Mouse (Mus musculus) kidney, adult 2 months (tissue): ENCODE data around the gene Epas1.

Experiments used
- CTCF ChIP-seq: fragments of 200-500 bp; conservative IDR thresholded peaks from 2 replicates; pipeline ENCODE4 v1.5.1; 2011; ENCODE audit warnings: low read depth, mild to moderate bottlenecking, control low read depth, low read length, moderate library complexity, mixed read lengths; ENCODE audit not compliant: insufficient read depth, insufficient read length
- POLR2A ChIP-seq: fragments of 200-500 bp; IDR thresholded peaks from one replicate; pipeline ENCODE4 v1.6.1; 2011; ENCODE audit warnings: low read depth, low read length, control low read depth

DNA sequence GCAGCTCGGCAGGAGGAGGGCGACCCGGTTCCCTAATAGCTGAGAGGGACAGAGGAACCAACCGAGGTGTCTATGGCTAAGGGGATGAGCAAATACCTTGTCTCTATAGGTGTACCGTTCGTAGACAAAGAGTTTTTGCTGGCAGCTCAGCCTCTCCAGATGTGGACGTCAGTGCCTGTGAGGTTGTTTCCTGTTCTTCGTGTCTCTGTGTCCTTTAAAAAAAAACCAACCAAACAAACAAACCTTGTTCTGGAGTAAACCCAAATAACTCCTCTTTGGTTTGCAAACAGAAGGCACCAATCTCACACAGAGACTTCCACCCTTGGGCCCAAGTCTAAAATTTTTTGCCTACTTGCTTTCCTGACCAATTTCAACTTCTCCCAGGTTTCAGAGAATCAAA, 43.1 kb upstream of the Epas1 start:
- TF ChIP-seq CTCF (no peak), POLR2A (no peak)
